Mouse (Mus musculus): Measurements from ENCODE around the gene Ncam1. TPM values are rescaled to one million over a fixed set of nuclear protein-coding genes. Genes with fewer than 3 reads are reported as not detected.

The Ncam1 gene
- polyA plus RNA-seq, 1 experiment = 0.50 TPM

- Histone ChIP-seq H3K4me1 (ENCODE audit: control insufficient read depth, insufficient read depth, low read length) (no peaks in the 10 kb centered on the region), H3K4me3 (ENCODE audit: insufficient read depth, low read length) (no peak overlapping the region), H3K27ac (ENCODE audit: insufficient read depth, low read depth, low read length) (no peak overlapping the region)
- TF ChIP-seq POLR2A (IDR thresholded peaks at IDR 0.05; ENCODE audit: borderline replicate concordance, low read depth, low read length) (no peak), CTCF (IDR thresholded peaks at IDR 0.05; ENCODE audit: low read depth, low read length) (no peak)
Measured at GRCm38 (mm10) chr9:49662958-49663926, 135.5 kb downstream of the Ncam1 start.

- no peak for TF ChIP-seq POLR2A (IDR thresholded peaks at IDR 0.05; ENCODE audit: borderline replicate concordance, low read depth, low read length)
- no peak for TF ChIP-seq CTCF (IDR thresholded peaks at IDR 0.05; ENCODE audit: low read depth, low read length)
- Histone ChIP-seq H3K27ac (ENCODE audit: insufficient read depth, low read depth, low read length) (no peak overlapping the region), H3K4me3 (ENCODE audit: insufficient read depth, low read length) (no peak overlapping the region), H3K4me1 (ENCODE audit: control insufficient read depth, insufficient read depth, low read length) (no peaks in the 10 kb centered on the region)
Measured at GRCm38 (mm10) chr9:49661480-49661879, 137.2 kb downstream of the Ncam1 start.

- no peak overlapping the region for H3K27ac ChIP-seq (ENCODE audit: insufficient read depth, low read depth, low read length)
- no peaks in the 10 kb centered on the region for H3K4me1 ChIP-seq (ENCODE audit: control insufficient read depth, insufficient read depth, low read length)
- TF ChIP-seq POLR2A (IDR thresholded peaks at IDR 0.05; ENCODE audit: borderline replicate concordance, low read depth, low read length) = no peak
- TF ChIP-seq CTCF (IDR thresholded peaks at IDR 0.05; ENCODE audit: low read depth, low read length) = no peak
- no peak overlapping the region for H3K4me3 ChIP-seq (ENCODE audit: insufficient read depth, low read length)
Measured at GRCm38 (mm10) chr9:49658381-49658856, 140.3 kb downstream of the Ncam1 start.

- TF ChIP-seq POLR2A (IDR thresholded peaks at IDR 0.05; ENCODE audit: borderline replicate concordance, low read depth, low read length) (no peak), CTCF (IDR thresholded peaks at IDR 0.05; ENCODE audit: low read depth, low read length) (no peak)
- no peaks in the 10 kb centered on the region for H3K4me1 ChIP-seq (ENCODE audit: control insufficient read depth, insufficient read depth, low read length)
- no peak overlapping the region for H3K27ac ChIP-seq (ENCODE audit: insufficient read depth, low read depth, low read length)
- H3K4me3 ChIP-seq (ENCODE audit: insufficient read depth, low read length) = no peak overlapping the region
Measured at GRCm38 (mm10) chr9:49654470-49654869, 144.3 kb downstream of the Ncam1 start.

- H3K27ac ChIP-seq (ENCODE audit: insufficient read depth, low read depth, low read length) = no peak overlapping the region
- no peak overlapping the region for H3K4me3 ChIP-seq (ENCODE audit: insufficient read depth, low read length)
- H3K4me1 ChIP-seq (ENCODE audit: control insufficient read depth, insufficient read depth, low read length) = no peaks in the 10 kb centered on the region
- TF ChIP-seq POLR2A (IDR thresholded peaks at IDR 0.05; ENCODE audit: borderline replicate concordance, low read depth, low read length) = no peak
- TF ChIP-seq CTCF (IDR thresholded peaks at IDR 0.05; ENCODE audit: low read depth, low read length) = no peak
Measured at GRCm38 (mm10) chr9:49653478-49654245, 145.1 kb downstream of the Ncam1 start.

- Histone ChIP-seq H3K27ac (ENCODE audit: insufficient read depth, low read depth, low read length) (no peak overlapping the region), H3K4me3 (ENCODE audit: insufficient read depth, low read length) (no peak overlapping the region), H3K4me1 (ENCODE audit: control insufficient read depth, insufficient read depth, low read length) (no peaks in the 10 kb centered on the region)
- TF ChIP-seq CTCF (IDR thresholded peaks at IDR 0.05; ENCODE audit: low read depth, low read length) = no peak
- TF ChIP-seq POLR2A (IDR thresholded peaks at IDR 0.05; ENCODE audit: borderline replicate concordance, low read depth, low read length) = no peak
Measured at GRCm38 (mm10) chr9:49644296-49644695, 154.4 kb downstream of the Ncam1 start.

DNA sequence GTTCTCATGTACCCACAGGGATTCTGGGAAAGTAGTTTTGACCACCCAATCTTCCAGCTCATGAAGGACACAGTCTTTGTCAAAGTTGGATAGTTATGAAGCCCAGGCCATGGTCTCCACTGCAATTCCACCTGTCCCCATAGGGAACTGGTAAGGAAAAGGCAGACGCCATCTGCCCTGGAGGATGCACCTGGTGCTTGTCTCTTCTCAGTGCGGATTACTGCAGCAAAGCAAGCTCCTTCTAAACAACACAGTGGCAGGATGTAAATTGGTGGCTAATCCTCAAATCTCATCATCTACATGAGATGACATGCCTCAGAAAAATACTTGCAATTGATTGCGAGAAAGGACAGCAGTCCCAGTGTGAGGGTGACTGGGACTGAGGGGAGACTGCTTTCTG lies 158.0 kb downstream of the Ncam1 start:
- Histone ChIP-seq H3K27ac (ENCODE audit: insufficient read depth, low read depth, low read length) (no peak overlapping the region), H3K4me1 (ENCODE audit: control insufficient read depth, insufficient read depth, low read length) (no peaks in the 10 kb centered on the region), H3K4me3 (ENCODE audit: insufficient read depth, low read length) (no peak overlapping the region)
- TF ChIP-seq CTCF (IDR thresholded peaks at IDR 0.05; ENCODE audit: low read depth, low read length) (no peak), POLR2A (IDR thresholded peaks at IDR 0.05; ENCODE audit: borderline replicate concordance, low read depth, low read length) (no peak)

DNA sequence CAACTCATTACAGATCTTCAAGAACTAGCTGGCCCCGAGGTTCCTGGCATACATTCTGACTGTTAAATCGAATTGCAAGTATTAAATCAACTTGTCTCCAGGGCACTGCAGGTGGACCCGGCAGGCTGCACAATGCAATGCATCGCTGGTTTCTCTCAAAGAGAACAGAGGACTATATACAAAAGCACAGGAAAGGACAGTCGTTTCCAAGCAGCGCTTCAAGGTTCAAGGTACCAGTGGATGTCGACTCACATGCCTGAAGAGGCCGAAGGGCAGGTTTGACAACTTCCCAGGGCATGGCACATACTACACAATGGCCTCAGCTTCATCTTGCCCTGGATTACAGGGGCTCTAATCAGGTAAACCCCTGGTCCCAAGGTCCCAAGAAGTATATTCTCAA lies 158.6 kb downstream of the Ncam1 start:
- H3K4me1 ChIP-seq (ENCODE audit: control insufficient read depth, insufficient read depth, low read length) = no peaks in the 10 kb centered on the region
- no peak overlapping the region for H3K27ac ChIP-seq (ENCODE audit: insufficient read depth, low read depth, low read length)
- TF ChIP-seq POLR2A (IDR thresholded peaks at IDR 0.05; ENCODE audit: borderline replicate concordance, low read depth, low read length) (no peak), CTCF (IDR thresholded peaks at IDR 0.05; ENCODE audit: low read depth, low read length) (no peak)
- no peak overlapping the region for H3K4me3 ChIP-seq (ENCODE audit: insufficient read depth, low read length)

DNA sequence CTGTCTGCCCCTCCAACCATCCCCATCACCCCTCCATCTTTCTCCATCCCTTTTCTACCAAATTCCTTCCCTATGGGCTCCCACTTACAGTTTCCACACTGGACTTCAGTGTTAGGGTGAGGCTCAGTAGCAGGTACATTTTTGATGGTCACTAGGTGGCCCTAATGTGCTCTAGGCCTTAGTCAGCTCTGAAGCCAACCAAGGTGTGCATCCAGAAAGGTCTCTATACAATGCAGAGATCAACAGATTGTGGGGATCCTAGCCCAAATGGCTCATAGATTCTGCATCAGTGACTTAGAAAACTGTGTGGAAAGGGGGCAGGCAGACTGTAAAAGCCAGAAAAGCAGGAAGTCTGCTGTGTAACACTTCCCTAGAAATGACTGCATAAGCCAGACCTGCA lies 160.8 kb downstream of the Ncam1 start:
- Histone ChIP-seq H3K4me1 (ENCODE audit: control insufficient read depth, insufficient read depth, low read length) (no peaks in the 10 kb centered on the region), H3K4me3 (ENCODE audit: insufficient read depth, low read length) (no peak overlapping the region), H3K27ac (ENCODE audit: insufficient read depth, low read depth, low read length) (no peak overlapping the region)
- TF ChIP-seq POLR2A (IDR thresholded peaks at IDR 0.05; ENCODE audit: borderline replicate concordance, low read depth, low read length) = no peak
- TF ChIP-seq CTCF (IDR thresholded peaks at IDR 0.05; ENCODE audit: low read depth, low read length) = no peak

All from bone marrow macrophage, adult 2 months (primary cell).